Mouse (Mus musculus): ENCODE measurements around the gene Srd5a3.

DNA sequence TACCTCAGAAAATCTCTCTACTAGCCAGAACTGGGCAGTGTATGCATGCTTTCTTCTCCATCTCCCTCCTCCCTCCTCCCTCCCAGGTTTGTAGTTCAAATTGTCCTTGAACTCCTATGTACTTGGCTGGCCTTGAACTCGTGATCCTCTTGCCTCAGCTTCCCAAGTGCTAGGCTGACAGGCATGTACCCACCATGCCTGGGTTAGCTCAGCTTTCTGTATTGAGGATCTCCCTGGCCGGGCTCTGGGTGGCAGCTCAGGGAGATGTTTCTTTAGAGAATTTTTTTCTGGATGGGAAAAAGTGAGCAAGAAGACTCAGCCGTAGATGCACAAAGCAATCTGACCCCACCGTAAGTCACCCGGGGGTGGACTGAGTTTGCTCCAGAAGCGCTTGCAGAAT lies 12.9 kb downstream of the Srd5a3 start:
- TF ChIP-seq CTCF (IDR thresholded peaks at IDR 0.05; ENCODE audit: borderline replicate concordance, insufficient read depth, low read length) (no peak), POLR2A (IDR thresholded peaks at IDR 0.05; ENCODE audit: low read depth, low read length) (no peak)

Data from embryonic fibroblast, embryonic 13.5 days (primary cell).